19 mouse cellular contexts compared by ENCODE assay signal in the genomic region with DNA sequence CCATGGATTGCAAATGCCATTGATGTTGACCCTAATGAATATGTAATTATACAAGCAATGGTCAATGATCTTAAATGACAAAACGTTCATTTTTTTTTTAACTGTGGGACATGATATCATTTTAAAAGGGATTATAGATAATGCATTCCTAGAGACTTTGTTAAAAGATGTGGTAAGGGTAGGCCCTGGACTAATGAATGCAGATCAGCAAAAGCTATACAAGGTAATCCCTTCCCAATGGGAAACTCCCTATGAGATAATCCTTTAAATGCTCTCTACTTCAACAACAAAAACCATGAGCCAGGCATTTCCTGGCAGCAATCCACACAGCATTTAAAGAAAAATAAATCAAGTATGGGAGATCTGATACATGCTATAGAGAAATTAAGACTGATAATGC.
DNase-seq lines count a peak whose midpoint lies in the region; ATAC-seq and TF ChIP-seq lines count a peak whose summit lies in the region.
"Had no signal": no experiment of that assay in that cellular context is flagged by ENCODE, and none has a peak within 500 bp of the region (broad histone marks: within the 10 kb centered on the region; RNA-seq: fewer than 3 reads in every experiment).

No protein-coding gene starts in this region.

- H3K9ac ChIP-seq in forebrain, embryonic 14.5 days (ENCODE audit: low read length) = no peak overlapping the region
- no peak overlapping the region for H3K9ac ChIP-seq in midbrain, embryonic 12.5 days (replicated peaks)
- no peak overlapping the region for H3K9ac ChIP-seq in midbrain, embryonic 16.5 days (ENCODE audit: low read depth, low read length)
- H3K9ac ChIP-seq in embryonic facial prominence, embryonic 14.5 days (ENCODE audit: low read depth, low read length) = no peak overlapping the region
- no peak overlapping the region for H3K9ac ChIP-seq in hindbrain, embryonic 12.5 days
- H3K9ac ChIP-seq: embryonic facial prominence, embryonic 15.5 days; forebrain, embryonic 13.5 days had no signal

- H3K4me3 ChIP-seq in forebrain, embryonic 14.5 days (ENCODE audit: low read depth, low read length) = no peak overlapping the region
- no peak overlapping the region for H3K4me3 ChIP-seq in forebrain, embryonic 10.5 days
- H3K4me3 ChIP-seq in midbrain, embryonic 12.5 days = no peak overlapping the region
- H3K4me3 ChIP-seq in midbrain, embryonic 16.5 days (ENCODE audit: low read depth, low read length) = no peak overlapping the region
- H3K4me3 ChIP-seq in embryonic facial prominence, embryonic 14.5 days (ENCODE audit: low read depth, low read length) = no peak overlapping the region
- H3K4me3 ChIP-seq in hindbrain, embryonic 12.5 days = no peak overlapping the region
- H3K4me3 ChIP-seq: embryonic facial prominence, embryonic 15.5 days; erythroblast, embryonic 14.5 days; forebrain, embryonic 13.5 days had no signal

- no peaks in the 10 kb centered on the region for H3K9me3 ChIP-seq in forebrain, embryonic 14.5 days (replicated peaks; ENCODE audit: control insufficient read depth, low read length)
- H3K9me3 ChIP-seq in forebrain, embryonic 10.5 days = no peaks in the 10 kb centered on the region
- H3K9me3 ChIP-seq in midbrain, embryonic 12.5 days = no peaks in the 10 kb centered on the region
- H3K9me3 ChIP-seq in midbrain, embryonic 16.5 days (replicated peaks; ENCODE audit: control insufficient read depth, low read length, poor library complexity, severe bottlenecking) = no peaks in the 10 kb centered on the region
- H3K9me3 ChIP-seq in embryonic facial prominence, embryonic 14.5 days (ENCODE audit: control insufficient read depth, low read length) = no peaks in the 10 kb centered on the region
- no peaks in the 10 kb centered on the region for H3K9me3 ChIP-seq in hindbrain, embryonic 12.5 days (replicated peaks)
- H3K9me3 ChIP-seq: embryonic facial prominence, embryonic 15.5 days; forebrain, embryonic 13.5 days had no signal

- no peak for ATAC-seq in forebrain, embryonic 14.5 days
- peak; percentile 63; the same call in 1 of the 2 replicates for ATAC-seq in midbrain, embryonic 12.5 days (ENCODE audit: low FRiP score, low read depth)
- no peak for ATAC-seq in midbrain, embryonic 16.5 days
- peak; percentile 80; the same call in 1 of the 2 replicates for ATAC-seq in embryonic facial prominence, embryonic 14.5 days (ENCODE audit: low read depth)
- no peak for ATAC-seq in hindbrain, embryonic 12.5 days (ENCODE audit: low FRiP score)
- ATAC-seq: forebrain, embryonic 13.5 days; forebrain, embryonic 16.5 days had no signal

- WGBS in forebrain, embryonic 14.5 days = 10% methylated on average over 1 of the region's 1 CpGs
- WGBS in forebrain, embryonic 10.5 days = 29% methylated on average over 1 of the region's 1 CpGs
- WGBS in midbrain, embryonic 12.5 days = 16% methylated on average over 1 of the region's 1 CpGs
- WGBS in midbrain, embryonic 16.5 days = 12% methylated on average over 1 of the region's 1 CpGs
- WGBS in embryonic facial prominence, embryonic 14.5 days = 53% methylated on average over 1 of the region's 1 CpGs
- WGBS in hindbrain, embryonic 12.5 days = 79% methylated on average over 1 of the region's 1 CpGs

- H3K27ac ChIP-seq in forebrain, embryonic 14.5 days (ENCODE audit: low read depth, low read length) = no peak overlapping the region
- no peak overlapping the region for H3K27ac ChIP-seq in forebrain, embryonic 10.5 days
- no peak overlapping the region for H3K27ac ChIP-seq in midbrain, embryonic 12.5 days (replicated peaks)
- no peak overlapping the region for H3K27ac ChIP-seq in midbrain, embryonic 16.5 days (ENCODE audit: low read length)
- no peak overlapping the region for H3K27ac ChIP-seq in embryonic facial prominence, embryonic 14.5 days (replicated peaks; ENCODE audit: low read depth, low read length)
- H3K27ac ChIP-seq in hindbrain, embryonic 12.5 days = no peak overlapping the region
- H3K27ac ChIP-seq: embryonic facial prominence, embryonic 15.5 days; forebrain, embryonic 13.5 days had no signal

- no peaks in the 10 kb centered on the region for H3K27me3 ChIP-seq in forebrain, embryonic 14.5 days (replicated peaks; ENCODE audit: control insufficient read depth, insufficient read depth, low read length)
- H3K27me3 ChIP-seq in forebrain, embryonic 10.5 days (ENCODE audit: poor library complexity, severe bottlenecking) = no peaks in the 10 kb centered on the region
- no peaks in the 10 kb centered on the region for H3K27me3 ChIP-seq in midbrain, embryonic 12.5 days
- H3K27me3 ChIP-seq in midbrain, embryonic 16.5 days (ENCODE audit: control insufficient read depth, insufficient read depth, low read depth, low read length) = no peaks in the 10 kb centered on the region
- no peaks in the 10 kb centered on the region for H3K27me3 ChIP-seq in embryonic facial prominence, embryonic 14.5 days (replicated peaks; ENCODE audit: control insufficient read depth, insufficient read depth, low read length)
- H3K27me3 ChIP-seq in hindbrain, embryonic 12.5 days = no peaks in the 10 kb centered on the region
- H3K27me3 ChIP-seq: embryonic facial prominence, embryonic 15.5 days; forebrain, embryonic 13.5 days had no signal

- no peak overlapping the region for H3K4me2 ChIP-seq in forebrain, embryonic 14.5 days (ENCODE audit: low read length)
- no peak overlapping the region for H3K4me2 ChIP-seq in midbrain, embryonic 12.5 days (replicated peaks)
- H3K4me2 ChIP-seq in midbrain, embryonic 16.5 days (ENCODE audit: low read length) = no peak overlapping the region
- H3K4me2 ChIP-seq in embryonic facial prominence, embryonic 14.5 days (ENCODE audit: low read depth, low read length) = no peak overlapping the region
- no peak overlapping the region for H3K4me2 ChIP-seq in hindbrain, embryonic 12.5 days (replicated peaks)
- H3K4me2 ChIP-seq: embryonic facial prominence, embryonic 15.5 days; forebrain, embryonic 13.5 days had no signal

- H3K36me3 ChIP-seq in forebrain, embryonic 14.5 days (ENCODE audit: control insufficient read depth, insufficient read depth, low read length) = no peaks in the 10 kb centered on the region
- no peaks in the 10 kb centered on the region for H3K36me3 ChIP-seq in forebrain, embryonic 10.5 days (replicated peaks)
- H3K36me3 ChIP-seq in midbrain, embryonic 12.5 days = no peaks in the 10 kb centered on the region
- H3K36me3 ChIP-seq in midbrain, embryonic 16.5 days (ENCODE audit: control insufficient read depth, insufficient read depth, low read length) = no peaks in the 10 kb centered on the region
- H3K36me3 ChIP-seq in embryonic facial prominence, embryonic 14.5 days (ENCODE audit: control insufficient read depth, insufficient read depth, low read length) = no peaks in the 10 kb centered on the region
- H3K36me3 ChIP-seq in hindbrain, embryonic 12.5 days = no peaks in the 10 kb centered on the region
- H3K36me3 ChIP-seq: embryonic facial prominence, embryonic 15.5 days had no signal

- DNase-seq in forebrain, embryonic 14.5 days (ENCODE audit: low spot score) = peak; percentile 13
- DNase-seq in forebrain, embryonic 10.5 days (ENCODE audit: extremely low spot score, low spot score) = no peak
- DNase-seq in brain, embryonic 14.5 days (ENCODE audit: low read depth) = peak; percentile 30
- peak; percentile 57 for DNase-seq in embryonic facial prominence, embryonic 14.5 days (ENCODE audit: low spot score)
- DNase-seq: adrenal gland, adult 2 months; adrenal gland, postnatal 10 days; adrenal gland, postnatal 25 days; cerebellum, adult 11-12 months; cerebellum, adult 2 months; cerebellum, adult 9-10 months; cerebellum, postnatal 10 days; cerebellum, postnatal 25 days had no signal

- H3K4me1 ChIP-seq in forebrain, embryonic 14.5 days (ENCODE audit: control insufficient read depth, insufficient read depth, low read length) = no peaks in the 10 kb centered on the region
- 0 out of 2 replicates have a peak, but pooled peaks cover 4% of the 10 kb centered on the region for H3K4me1 ChIP-seq in forebrain, embryonic 10.5 days
- no peaks in the 10 kb centered on the region for H3K4me1 ChIP-seq in midbrain, embryonic 12.5 days
- H3K4me1 ChIP-seq in midbrain, embryonic 16.5 days (ENCODE audit: control insufficient read depth, insufficient read depth, low read length) = no peaks in the 10 kb centered on the region
- H3K4me1 ChIP-seq in embryonic facial prominence, embryonic 14.5 days (ENCODE audit: control insufficient read depth, insufficient read depth, low read length) = no peaks in the 10 kb centered on the region
- H3K4me1 ChIP-seq in hindbrain, embryonic 12.5 days = no peaks in the 10 kb centered on the region
- H3K4me1 ChIP-seq: embryonic facial prominence, embryonic 15.5 days; forebrain, embryonic 13.5 days had no signal

- TF ChIP-seq CTCF in brain, embryonic 14.5 days (IDR thresholded peaks at IDR 0.05; ENCODE audit: borderline replicate concordance, extremely low read depth, insufficient read depth, insufficient read length) = no peak

- TF ChIP-seq POLR2A in brain, embryonic 14.5 days (IDR thresholded peaks at IDR 0.05; ENCODE audit: borderline replicate concordance, extremely low read depth, insufficient read depth, insufficient read length, poor library complexity, severe bottlenecking) = no peak

Comparison
In these comparisons a context has a peak if more than half of its experiments do, and no peak if none do; other contexts are left out.
1. ATAC-seq: peak in midbrain, embryonic 12.5 days (single experiment) and embryonic facial prominence, embryonic 14.5 days (single experiment); none in forebrain, embryonic 14.5 days (single experiment), midbrain, embryonic 16.5 days (single experiment) and hindbrain, embryonic 12.5 days (single experiment).